Mouse (Mus musculus) mesoderm, embryonic 11.5 days (tissue): Measurements from ENCODE around the gene Mark1.

Experiments used
- DNase-seq: peaks from one replicate; pipeline ENCODE4 v3.0.0-alpha.2; 2012; ENCODE audit warnings: low read depth, low spot score

Mark1 gene

GRCm38 (mm10) chr1:184963121-184963693 lies 36.2 kb downstream of the Mark1 start:
- DNase-seq = no peak

- no peak for DNase-seq
These were observed 37.5 kb downstream of the Mark1 start for GRCm38 (mm10) chr1:184961853-184962252.

- DNase-seq = no peak
These were observed 40.6 kb downstream of the Mark1 start for GRCm38 (mm10) chr1:184958818-184959217.

- no peak for DNase-seq
These were observed 41.0 kb downstream of the Mark1 start for GRCm38 (mm10) chr1:184958388-184958787.

- no peak for DNase-seq
These were observed 47.6 kb downstream of the Mark1 start for GRCm38 (mm10) chr1:184951758-184952157.

- no peak for DNase-seq
These were observed 48.3 kb downstream of the Mark1 start for GRCm38 (mm10) chr1:184951057-184951456.

- no peak for DNase-seq
These were observed 61.3 kb downstream of the Mark1 start for GRCm38 (mm10) chr1:184938106-184938505.

GRCm38 (mm10) chr1:184935980-184936379 lies 63.4 kb downstream of the Mark1 start:
- DNase-seq = no peak

- DNase-seq = no peak
These were observed 63.9 kb downstream of the Mark1 start for GRCm38 (mm10) chr1:184935490-184935889.

- DNase-seq = no peak
These were observed 68.3 kb downstream of the Mark1 start for GRCm38 (mm10) chr1:184931097-184931496.

GRCm38 (mm10) chr1:184928382-184928781 lies 71.0 kb downstream of the Mark1 start:
- DNase-seq = no peak

GRCm38 (mm10) chr1:184927911-184928310 lies 71.5 kb downstream of the Mark1 start:
- DNase-seq = no peak

- DNase-seq = no peak
These were observed 76.5 kb downstream of the Mark1 start for GRCm38 (mm10) chr1:184922824-184923223.

- no peak for DNase-seq
These were observed 79.3 kb downstream of the Mark1 start for GRCm38 (mm10) chr1:184920057-184920456.

- no peak for DNase-seq
These were observed 81.0 kb downstream of the Mark1 start for GRCm38 (mm10) chr1:184918227-184918888.

GRCm38 (mm10) chr1:184912336-184912735 lies 87.0 kb downstream of the Mark1 start:
- no peak for DNase-seq

GRCm38 (mm10) chr1:184911861-184912260 lies 87.5 kb downstream of the Mark1 start:
- no peak for DNase-seq

- no peak for DNase-seq
These were observed 90.8 kb downstream of the Mark1 start for GRCm38 (mm10) chr1:184908558-184908957.

- no peak for DNase-seq
These were observed 93.2 kb downstream of the Mark1 start for GRCm38 (mm10) chr1:184905904-184906745.

GRCm38 (mm10) chr1:184905371-184905770 lies 94.0 kb downstream of the Mark1 start:
- DNase-seq = no peak

GRCm38 (mm10) chr1:184903697-184904096 lies 95.7 kb downstream of the Mark1 start:
- no peak for DNase-seq

- DNase-seq = no peak
These were observed 96.5 kb downstream of the Mark1 start for GRCm38 (mm10) chr1:184902886-184903285.

- DNase-seq = no peak
These were observed 102.0 kb downstream of the Mark1 start for GRCm38 (mm10) chr1:184897350-184897749.
